Mouse (Mus musculus) forebrain, embryonic 14.5 days (tissue): ENCODE results near the gene Enox1. TPM values are rescaled to one million over a fixed set of nuclear protein-coding genes. Genes with fewer than 3 reads are reported as not detected.

Source experiments
- ATAC-seq: fragments of 200-750 bp; cut with Nextera tagmentation; 2 replicates; pipeline ENCODE4 v1.8.0; 2017; ENCODE audit warnings: mild to moderate bottlenecking, moderate library complexity
- DNase-seq: peaks from one replicate; pipeline ENCODE4 v3.0.0-alpha.2; 2015; ENCODE audit warnings: low spot score
- H3K27ac ChIP-seq: fragments of 300-500 bp; sonication (generic); 2 replicates; pipeline ENCODE4 v1.5.1; 2014; ENCODE audit warnings: low read depth, mild to moderate bottlenecking, control low read depth, low read length, moderate library complexity
- H3K27me3 ChIP-seq: fragments of 300-500 bp; sonication (generic); replicated peaks from 2 replicates; pipeline ENCODE4 v1.6.1; 2014; ENCODE audit warnings: low read length, control low read depth, mixed read lengths; ENCODE audit not compliant: control insufficient read depth, insufficient read depth
- H3K36me3 ChIP-seq: fragments of 300-500 bp; sonication (generic); 2 replicates; pipeline ENCODE4 v1.6.1; 2014; ENCODE audit warnings: low read length, control low read depth; ENCODE audit not compliant: control insufficient read depth, insufficient read depth
- H3K4me1 ChIP-seq: fragments of 300-500 bp; sonication (generic); 2 replicates; pipeline ENCODE4 v1.6.1; 2014; ENCODE audit warnings: antibody characterized with exemption, low read length, control low read depth; ENCODE audit not compliant: control insufficient read depth, insufficient read depth
- H3K4me2 ChIP-seq: fragments of 300-500 bp; sonication (generic); 2 replicates; pipeline ENCODE4 v1.6.1; 2014; ENCODE audit warnings: mild to moderate bottlenecking, control low read depth, low read length
- H3K4me3 ChIP-seq: fragments of 300-500 bp; sonication (generic); 2 replicates; pipeline ENCODE4 v1.5.1; 2014; ENCODE audit warnings: low read depth, low read length, control low read depth
- H3K9ac ChIP-seq: fragments of 300-500 bp; sonication (generic); 2 replicates; pipeline ENCODE4 v1.6.1; 2014; ENCODE audit warnings: mild to moderate bottlenecking, low read length, control low read depth, moderate library complexity
- H3K9me3 ChIP-seq: fragments of 300-500 bp; sonication (generic); replicated peaks from 2 replicates; pipeline ENCODE4 v1.6.1; 2016; ENCODE audit warnings: low read length, control low read depth, mixed read lengths; ENCODE audit not compliant: control insufficient read depth
- WGBS: fragments of 180-500 bp; shearing (Covaris S2); extraction: QIAGEN DNeasy Blood & Tissue Kit; methylation state at CpG from one replicate; pipeline ENCODE4 v1.1.7; 2014; 5-methylcytosine and 5-hydroxymethylcytosine counted together
- polyA plus RNA-seq: library from polyadenylated mRNA; unstranded; fragments of >200 nt; fragmentation: Nextera tagmentation; extraction: Ambion mirVana; gene quantifications from 2 replicates; pipeline ENCODE4 v1.2.1, GENCODE M21; 2014

Gene Enox1
- polyA plus RNA-seq, 1 experiment from 2014 or later, result 28.0 TPM

- WGBS, result 80% methylated on average over 6 of the region's 6 CpGs
- H3K9ac ChIP-seq, result no peak overlapping the region
- 0 out of 2 replicates have a peak, but pooled peaks cover 3% of the 10 kb centered on the region for H3K4me1 ChIP-seq
- DNase-seq (no peak), ATAC-seq (no peak)
- no peak overlapping the region for H3K4me2 ChIP-seq
- no peak overlapping the region for H3K4me3 ChIP-seq
- H3K27ac ChIP-seq, result no peak overlapping the region
- H3K9me3 ChIP-seq, result no peaks in the 10 kb centered on the region
- H3K36me3 ChIP-seq, result no peaks in the 10 kb centered on the region
- no peaks in the 10 kb centered on the region for H3K27me3 ChIP-seq
Observed at GRCm38 (mm10) chr14:77214848-77215247, 58.3 kb downstream of the Enox1 start.

GRCm38 (mm10) chr14:77225346-77225745 is 68.8 kb downstream of the Enox1 start:
- 88% methylated on average over 10 of the region's 10 CpGs for WGBS

GRCm38 (mm10) chr14:77238811-77239210 is 82.2 kb downstream of the Enox1 start:
- H3K9me3 ChIP-seq, result no peaks in the 10 kb centered on the region
- H3K9ac ChIP-seq, result no peak overlapping the region
- DNase-seq (peak; percentile 51), ATAC-seq (peak; percentile 77)
- no peaks in the 10 kb centered on the region for H3K36me3 ChIP-seq
- 45% methylated on average over 2 of the region's 2 CpGs for WGBS
- no peak overlapping the region for H3K4me2 ChIP-seq
- H3K4me1 ChIP-seq, result no peaks in the 10 kb centered on the region
- H3K4me3 ChIP-seq, result no peak overlapping the region
- H3K27ac ChIP-seq, result no peak overlapping the region
- no peaks in the 10 kb centered on the region for H3K27me3 ChIP-seq

More at GRCm38 (mm10) chr14:77225346-77225745, 68.8 kb downstream of the Enox1 start:
- no peaks in the 10 kb centered on the region for H3K9me3 ChIP-seq
- no peak overlapping the region for H3K27ac ChIP-seq
- H3K9ac ChIP-seq, result no peak overlapping the region
- ATAC-seq, result no peak
- no peaks in the 10 kb centered on the region for H3K36me3 ChIP-seq
- H3K4me3 ChIP-seq, result no peak overlapping the region
- H3K4me2 ChIP-seq, result no peak overlapping the region
- no peaks in the 10 kb centered on the region for H3K27me3 ChIP-seq
- DNase-seq, result no peak
- no peaks in the 10 kb centered on the region for H3K4me1 ChIP-seq

- H3K9ac ChIP-seq, result no peak overlapping the region
- DNase-seq, result no peak
- no peaks in the 10 kb centered on the region for H3K36me3 ChIP-seq
- H3K4me2 ChIP-seq, result no peak overlapping the region
- H3K27me3 ChIP-seq, result no peaks in the 10 kb centered on the region
- no peaks in the 10 kb centered on the region for H3K9me3 ChIP-seq
- no peaks in the 10 kb centered on the region for H3K4me1 ChIP-seq
- H3K27ac ChIP-seq, result no peak overlapping the region
- WGBS, result 29% methylated on average over 4 of the region's 4 CpGs
- no peak overlapping the region for H3K4me3 ChIP-seq
- ATAC-seq, result no peak
Observed at GRCm38 (mm10) chr14:77239360-77239759, 82.8 kb downstream of the Enox1 start.

- 90% methylated on average over 3 of the region's 3 CpGs for WGBS
- no peak for ATAC-seq
- Histone ChIP-seq H3K9ac (no peak overlapping the region), H3K4me3 (no peak overlapping the region), H3K4me2 (no peak overlapping the region), H3K27me3 (no peaks in the 10 kb centered on the region), H3K9me3 (no peaks in the 10 kb centered on the region), H3K27ac (no peak overlapping the region), H3K4me1 (no peaks in the 10 kb centered on the region), H3K36me3 (no peaks in the 10 kb centered on the region)
- DNase-seq, result no peak
Observed at GRCm38 (mm10) chr14:77246977-77247376, 90.4 kb downstream of the Enox1 start.

GRCm38 (mm10) chr14:77248426-77248825 is 91.9 kb downstream of the Enox1 start:
- Histone ChIP-seq H3K27me3 (no peaks in the 10 kb centered on the region), H3K9me3 (no peaks in the 10 kb centered on the region), H3K4me2 (no peak overlapping the region), H3K36me3 (no peaks in the 10 kb centered on the region), H3K4me1 (no peaks in the 10 kb centered on the region), H3K27ac (no peak overlapping the region), H3K4me3 (no peak overlapping the region), H3K9ac (no peak overlapping the region)
- DNase-seq (no peak), ATAC-seq (no peak)
- 75% methylated on average over 5 of the region's 5 CpGs for WGBS

- Histone ChIP-seq H3K9ac (no peak overlapping the region), H3K4me2 (no peak overlapping the region), H3K36me3 (no peaks in the 10 kb centered on the region), H3K9me3 (no peaks in the 10 kb centered on the region), H3K4me3 (no peak overlapping the region), H3K27me3 (no peaks in the 10 kb centered on the region), H3K4me1 (no peaks in the 10 kb centered on the region), H3K27ac (no peak overlapping the region)
- WGBS, result 84% methylated on average over 7 of the region's 7 CpGs
- no peak for ATAC-seq
- no peak for DNase-seq
Observed at GRCm38 (mm10) chr14:77248946-77249345, 92.4 kb downstream of the Enox1 start.

- no peak overlapping the region for H3K27ac ChIP-seq
- H3K36me3 ChIP-seq, result no peaks in the 10 kb centered on the region
- no peak overlapping the region for H3K9ac ChIP-seq
- no peaks in the 10 kb centered on the region for H3K9me3 ChIP-seq
- DNase-seq (no peak), ATAC-seq (no peak)
- no peaks in the 10 kb centered on the region for H3K27me3 ChIP-seq
- no peak overlapping the region for H3K4me2 ChIP-seq
- 33% methylated on average over 2 of the region's 2 CpGs for WGBS
- H3K4me1 ChIP-seq, result no peaks in the 10 kb centered on the region
- H3K4me3 ChIP-seq, result no peak overlapping the region
Observed at GRCm38 (mm10) chr14:77250652-77251238, 94.2 kb downstream of the Enox1 start.

GRCm38 (mm10) chr14:77255201-77255600 is 98.6 kb downstream of the Enox1 start:
- no peak for ATAC-seq
- H3K4me3 ChIP-seq, result no peak overlapping the region
- H3K9me3 ChIP-seq, result no peaks in the 10 kb centered on the region
- no peak overlapping the region for H3K9ac ChIP-seq
- H3K4me1 ChIP-seq, result peaks cover 7% of the 10 kb centered on the region; the same call in 1 of the 2 replicates
- H3K27ac ChIP-seq, result no peak overlapping the region
- H3K27me3 ChIP-seq, result no peaks in the 10 kb centered on the region
- DNase-seq, result no peak
- WGBS, result 84% methylated on average over 3 of the region's 3 CpGs
- no peaks in the 10 kb centered on the region for H3K36me3 ChIP-seq
- no peak overlapping the region for H3K4me2 ChIP-seq
